Mouse (Mus musculus): ENCODE results near the gene Pak7.

Pak7 gene

DNA sequence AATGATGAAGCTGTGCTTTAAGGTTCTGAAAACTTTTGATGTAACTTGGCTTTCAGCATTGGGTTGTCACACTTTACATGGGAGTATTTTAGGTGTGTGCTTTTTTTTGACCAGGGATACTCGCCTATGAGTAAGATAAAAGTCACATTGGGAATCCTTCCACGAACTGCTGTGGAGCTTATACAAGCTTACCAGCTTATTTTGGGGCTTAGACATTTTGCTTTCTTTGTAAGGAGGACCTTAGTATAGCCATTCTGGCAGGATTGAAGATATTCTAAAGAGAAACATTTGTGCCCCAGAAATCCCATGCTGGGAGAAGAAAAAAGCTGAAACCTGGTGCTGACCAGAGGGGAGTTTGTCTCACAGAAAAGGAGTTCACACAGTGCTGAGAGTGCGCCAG is 212.7 kb downstream of the Pak7 start:
- no peak for DNase-seq (ENCODE audit: low spot score in 2 of 2)

DNA sequence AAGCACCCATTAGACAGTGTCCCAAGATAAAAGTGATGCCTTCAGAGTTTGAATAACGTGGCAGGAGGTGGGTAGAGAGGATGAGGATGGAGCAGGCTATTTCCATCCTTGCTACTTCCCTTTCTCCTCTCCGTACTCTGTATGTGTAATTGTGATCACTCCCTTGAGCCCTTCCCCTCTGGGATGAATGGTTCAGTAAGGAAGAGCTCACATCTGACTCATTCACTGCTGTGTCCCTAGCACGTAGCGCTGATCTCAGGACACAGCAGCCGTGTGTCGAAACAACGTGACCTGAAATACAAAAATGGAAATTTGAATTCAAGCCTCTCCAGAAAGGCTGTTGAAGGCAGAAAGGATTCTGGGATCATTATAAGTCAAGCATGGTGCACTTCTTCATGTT is 237.0 kb downstream of the Pak7 start:
- DNase-seq (ENCODE audit: low spot score in 2 of 2) = no peak

DNA sequence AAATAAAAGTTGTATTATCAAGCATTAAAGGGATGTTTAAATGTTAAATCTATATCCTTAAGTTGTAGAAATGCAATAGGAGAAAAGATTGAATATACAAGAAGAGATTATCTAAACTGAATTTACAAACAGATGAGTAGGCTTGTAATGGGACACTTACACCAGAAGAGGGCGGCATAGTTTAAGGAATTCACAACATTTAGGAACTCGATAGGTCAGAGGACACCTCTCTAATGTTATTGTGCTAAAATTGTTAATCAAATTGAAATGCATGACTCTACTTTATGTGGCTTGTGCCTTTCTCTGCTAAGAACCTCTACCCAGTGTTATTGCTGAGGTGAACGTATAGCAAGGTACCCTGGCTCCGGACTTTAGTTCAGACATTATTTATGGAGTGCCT is 238.2 kb downstream of the Pak7 start:
- no peak for DNase-seq (ENCODE audit: low spot score in 2 of 2)

DNA sequence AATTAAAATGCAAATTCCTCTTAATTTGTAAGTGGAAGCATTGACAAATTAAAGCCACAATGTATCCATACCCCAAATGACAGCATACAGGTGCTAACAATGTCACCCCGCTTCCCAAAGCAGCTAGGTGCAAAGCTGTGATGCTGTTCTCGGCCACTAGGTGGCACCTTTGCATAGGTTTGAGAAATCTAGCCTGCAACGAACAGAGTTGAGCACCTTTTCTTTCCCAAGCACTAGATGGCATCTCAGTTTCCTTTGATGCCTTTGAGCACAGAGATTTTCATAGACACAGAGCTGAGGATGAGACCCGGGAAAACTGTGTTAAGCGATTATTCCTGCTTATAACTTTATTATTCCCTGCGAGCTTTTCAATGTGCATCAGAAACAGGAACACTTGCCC is 238.8 kb downstream of the Pak7 start:
- peak in 1 of 2 experiments; percentile 2 for DNase-seq (ENCODE audit: low spot score in 2 of 2)

DNA sequence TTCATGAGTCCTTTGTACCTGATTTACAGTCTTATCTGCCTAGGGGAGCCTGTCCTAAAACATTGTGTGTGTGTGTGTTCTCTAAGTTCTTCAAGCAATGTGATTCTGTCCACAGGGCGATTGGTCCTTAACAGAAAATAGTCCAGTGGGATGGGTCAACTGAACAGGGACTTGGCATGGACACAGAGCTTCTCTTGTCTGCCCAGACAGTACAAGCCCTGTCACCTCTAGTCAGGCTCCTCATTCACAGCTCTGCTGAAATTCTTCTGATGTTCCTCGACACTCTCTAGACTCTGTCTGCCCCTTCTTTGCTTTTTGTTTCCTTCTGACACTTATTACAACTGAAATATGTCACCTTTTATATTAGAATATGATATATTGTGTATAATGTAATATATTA is 247.0 kb downstream of the Pak7 start:
- no peak for DNase-seq (ENCODE audit: low spot score in 2 of 2)

DNA sequence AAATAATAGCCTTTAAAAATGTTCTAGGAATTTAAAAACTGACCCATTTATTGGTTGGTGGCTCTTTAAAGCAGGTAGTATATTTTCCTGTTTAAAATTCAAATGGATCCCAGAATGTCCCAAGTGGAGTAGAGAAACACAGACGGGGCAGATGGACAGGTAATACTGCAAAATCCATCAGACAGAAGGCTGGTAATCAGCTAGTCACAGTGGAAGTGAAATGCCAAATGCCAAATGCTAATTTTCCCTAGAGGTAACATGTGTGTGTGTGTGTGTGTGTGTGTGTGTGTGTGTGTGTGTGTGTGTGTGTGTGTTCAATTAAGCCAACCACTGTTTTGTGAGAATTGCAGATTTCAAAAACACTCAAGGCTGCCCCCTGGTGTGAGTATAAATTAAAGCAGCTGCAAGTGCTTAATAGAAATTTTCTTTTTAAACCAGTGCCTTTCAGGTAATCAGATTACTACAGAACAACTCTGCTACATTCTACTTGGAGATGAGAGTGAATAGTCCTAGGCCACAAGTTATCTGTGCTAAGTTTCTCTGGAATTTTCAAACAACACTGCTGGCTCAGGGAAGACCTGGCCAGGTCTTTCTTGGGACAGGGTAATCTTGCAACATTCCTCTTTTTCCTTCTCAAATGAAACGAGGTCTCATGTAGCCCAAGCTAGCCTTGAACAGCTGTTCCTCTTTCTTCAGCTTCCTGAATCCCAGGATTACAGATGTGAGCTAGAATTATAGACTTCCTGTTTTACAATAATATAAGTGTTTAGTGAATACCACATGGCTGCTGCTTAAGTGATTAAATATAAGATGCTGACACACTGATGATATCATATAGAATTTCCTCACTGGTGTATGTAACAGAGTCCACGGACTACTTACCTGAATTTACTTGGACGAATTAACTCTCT is 248.4 kb downstream of the Pak7 start:
- DNase-seq (ENCODE audit: low spot score in 2 of 2) = no peak

DNA sequence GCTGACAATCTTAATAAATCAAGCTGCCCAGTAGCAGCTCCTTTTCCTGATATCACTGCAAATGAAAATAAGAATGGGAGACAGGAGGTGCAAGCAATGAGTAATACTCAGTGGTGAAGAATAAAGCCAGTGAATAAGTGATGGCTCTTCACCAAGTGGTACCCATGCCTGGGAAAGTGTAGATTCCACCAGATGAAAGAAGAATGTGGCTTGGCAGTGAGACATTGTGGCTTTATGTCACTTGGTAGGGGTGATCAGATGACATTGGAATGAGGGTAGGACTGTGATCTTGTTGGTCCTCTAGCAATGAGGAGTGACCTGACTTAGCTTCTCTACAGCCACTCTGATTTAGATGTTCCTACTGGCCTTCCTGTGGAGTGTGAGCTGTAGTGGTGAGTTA is 249.3 kb downstream of the Pak7 start:
- DNase-seq (ENCODE audit: low spot score in 2 of 2) = no peak

DNA sequence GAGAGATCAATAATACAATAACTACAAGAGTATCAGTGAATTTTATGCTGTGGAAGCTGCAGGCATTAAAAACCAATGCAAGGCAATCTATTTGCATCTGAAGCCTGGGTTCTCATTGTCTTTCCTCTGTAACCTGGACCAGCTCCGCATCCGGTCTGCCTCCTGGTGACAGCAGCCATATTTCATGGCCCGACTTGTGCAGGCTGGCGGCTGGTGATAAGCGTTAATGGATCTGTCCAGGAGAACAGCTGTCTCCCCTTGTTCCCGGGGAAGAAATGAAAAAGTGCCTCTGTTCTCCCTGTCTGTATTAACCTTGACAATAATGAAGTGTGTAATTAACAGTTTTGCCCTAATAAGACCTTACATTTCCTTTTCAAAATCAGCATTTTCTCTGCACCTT is 265.9 kb downstream of the Pak7 start:
- DNase-seq (ENCODE audit: low spot score in 2 of 2) = no peak

DNA sequence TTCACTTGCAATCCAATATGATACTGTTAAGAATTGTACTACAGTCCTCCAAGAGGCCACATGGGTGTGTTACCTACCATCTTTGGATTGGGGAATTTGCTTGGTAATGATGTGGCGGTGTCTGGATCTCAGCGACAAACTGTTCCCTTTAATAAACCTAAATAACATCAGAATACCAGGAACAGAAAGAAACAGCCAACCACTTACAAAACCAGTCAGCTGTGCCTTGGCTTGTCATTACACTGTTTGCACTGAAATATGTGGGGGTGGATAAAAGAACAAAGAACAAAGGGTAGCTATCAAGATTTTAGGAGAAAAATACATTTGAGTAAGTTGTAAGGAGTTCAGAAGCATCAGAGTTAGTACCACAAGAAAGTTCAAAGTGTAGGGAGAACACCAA is 269.8 kb downstream of the Pak7 start:
- no peak for DNase-seq (ENCODE audit: low spot score in 2 of 2)

DNA sequence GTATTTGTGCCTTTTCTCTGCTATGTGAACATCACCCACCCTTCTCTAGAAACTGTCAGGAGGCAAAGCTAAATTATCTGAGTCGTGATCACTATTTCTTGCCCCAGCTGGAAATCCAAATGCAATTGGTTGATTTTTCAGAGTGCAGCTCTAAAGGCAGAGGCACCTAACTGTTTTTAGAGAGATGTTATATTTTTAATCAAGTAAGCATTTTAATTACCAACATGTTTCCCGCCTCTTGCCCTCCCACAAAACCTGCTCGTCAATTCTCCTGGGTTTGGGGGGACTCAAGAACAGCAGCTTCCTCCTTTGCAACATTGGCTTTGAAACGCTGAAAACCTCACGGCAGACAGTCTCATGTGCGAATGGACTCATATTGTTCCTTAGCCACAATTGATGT is 274.4 kb downstream of the Pak7 start:
- no peak for DNase-seq (ENCODE audit: low spot score in 2 of 2)

DNA sequence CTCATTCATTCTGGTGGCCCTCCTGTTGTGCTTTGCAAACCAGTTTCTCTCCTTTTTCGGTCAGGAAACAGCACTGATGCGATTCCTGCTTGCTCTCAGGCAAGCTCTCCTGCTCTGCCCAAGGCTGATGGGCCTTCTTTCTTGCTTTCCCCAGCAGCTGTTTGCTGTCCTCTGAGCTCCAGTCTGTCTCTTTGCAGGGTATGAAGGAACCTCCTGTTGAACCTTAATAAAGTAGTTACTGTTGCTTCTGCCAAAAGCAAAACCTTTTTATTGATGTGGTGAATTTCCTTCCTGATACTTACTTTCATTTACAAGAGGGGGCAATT is 278.8 kb downstream of the Pak7 start:
- DNase-seq (ENCODE audit: low spot score in 2 of 2) = no peak

DNA sequence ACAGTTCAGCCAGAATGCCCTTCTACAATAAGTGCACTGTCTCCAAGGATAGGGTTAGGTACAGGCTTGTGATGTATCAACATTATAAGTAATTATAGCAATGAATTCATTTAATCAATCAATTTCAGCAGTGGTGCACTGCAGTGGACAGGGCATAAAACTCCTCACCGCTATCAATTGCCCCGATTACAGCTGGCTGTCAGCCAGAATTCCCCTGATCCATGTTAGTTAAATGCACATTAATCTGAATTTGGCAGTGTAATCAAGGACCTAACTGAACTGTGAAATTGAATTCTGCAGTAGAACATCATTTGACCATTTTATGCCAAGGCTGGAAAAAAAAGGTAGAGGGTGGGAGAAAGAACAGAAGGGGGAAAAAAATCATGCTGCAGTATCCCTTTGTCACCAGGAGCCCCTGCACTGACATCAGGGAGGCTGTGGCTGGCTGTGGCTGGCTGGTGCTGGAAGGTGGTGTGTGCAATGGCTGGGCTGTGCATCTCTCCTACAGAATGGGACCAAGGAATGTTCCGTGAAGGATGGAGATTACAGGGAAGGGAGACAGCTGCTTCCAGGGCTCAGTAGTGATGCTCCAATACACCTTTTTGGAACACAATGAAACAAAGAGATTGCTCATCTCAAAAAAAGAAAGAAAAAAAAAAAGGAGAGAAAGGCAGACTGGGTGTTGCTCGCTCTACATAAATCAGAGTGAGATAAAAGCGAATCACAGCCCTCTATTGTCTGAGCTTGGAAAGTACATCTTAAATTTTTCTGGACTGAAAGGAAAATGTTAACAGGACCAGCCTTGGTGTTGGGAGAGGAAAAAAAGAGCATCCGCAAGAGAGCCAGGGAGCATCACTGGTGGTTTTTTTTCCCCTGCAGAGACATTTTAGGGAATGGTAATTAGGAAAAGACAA is 279.4 kb downstream of the Pak7 start:
- DNase-seq (ENCODE audit: low spot score in 2 of 2) = no peak

DNA sequence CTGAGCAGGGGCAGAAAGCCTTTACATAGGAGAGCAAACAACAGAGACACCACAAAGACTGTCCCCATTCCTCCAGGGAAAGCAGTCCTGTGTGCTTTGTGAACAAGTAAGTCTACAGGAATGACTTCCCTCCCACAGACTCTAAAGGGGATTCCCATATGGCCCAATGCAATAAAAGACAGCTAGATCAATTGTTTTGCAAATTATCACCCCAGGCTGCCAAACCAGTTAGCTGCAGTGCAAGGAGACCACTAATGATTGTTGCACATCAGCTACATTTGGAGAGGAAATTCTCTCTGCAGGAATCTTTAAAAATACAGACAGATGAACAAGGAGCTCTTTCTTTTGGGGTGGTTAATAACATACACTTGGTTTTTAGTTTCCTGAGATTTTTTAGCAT is 280.2 kb downstream of the Pak7 start:
- no peak for DNase-seq (ENCODE audit: low spot score in 2 of 2)

DNA sequence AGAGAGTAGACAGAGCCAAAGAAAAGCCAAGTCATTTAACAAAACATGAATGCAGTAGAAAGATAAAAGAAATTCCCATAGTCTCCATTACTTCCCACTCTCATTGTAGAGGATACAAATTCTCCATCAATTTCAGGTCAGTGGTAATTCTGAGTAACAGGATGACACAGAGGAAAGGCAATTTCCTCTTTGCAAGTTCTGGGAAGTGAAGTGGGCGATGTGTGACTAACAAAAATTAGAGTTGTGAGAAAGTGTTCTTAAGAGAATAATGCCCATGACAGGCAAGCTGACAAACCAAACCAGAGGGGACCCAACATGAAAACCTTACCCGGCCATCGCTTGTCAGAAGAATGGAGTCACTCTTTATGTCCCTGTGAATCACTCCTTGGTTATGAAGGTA is 290.6 kb downstream of the Pak7 start:
- no peak for DNase-seq (ENCODE audit: low spot score in 2 of 2)

DNA sequence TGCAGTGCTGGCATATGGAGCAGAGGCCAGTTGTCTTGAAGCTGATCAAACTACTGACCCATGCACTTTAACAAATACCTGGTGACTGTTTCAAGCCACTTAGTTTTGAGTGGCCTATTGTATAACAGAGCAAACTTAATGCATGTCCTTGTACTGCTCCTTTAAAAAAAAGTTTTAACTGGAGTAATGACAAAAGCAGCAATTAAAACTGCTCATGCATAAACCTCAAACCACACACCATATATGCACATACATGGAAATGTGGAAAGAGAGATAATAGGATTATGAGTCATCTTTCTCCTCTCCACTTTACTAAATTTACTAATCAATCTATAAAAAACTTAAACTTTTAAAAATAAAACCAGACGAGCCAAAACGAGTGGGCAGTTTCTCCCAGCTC is 291.8 kb downstream of the Pak7 start:
- DNase-seq (ENCODE audit: low spot score in 2 of 2) = no peak

DNA sequence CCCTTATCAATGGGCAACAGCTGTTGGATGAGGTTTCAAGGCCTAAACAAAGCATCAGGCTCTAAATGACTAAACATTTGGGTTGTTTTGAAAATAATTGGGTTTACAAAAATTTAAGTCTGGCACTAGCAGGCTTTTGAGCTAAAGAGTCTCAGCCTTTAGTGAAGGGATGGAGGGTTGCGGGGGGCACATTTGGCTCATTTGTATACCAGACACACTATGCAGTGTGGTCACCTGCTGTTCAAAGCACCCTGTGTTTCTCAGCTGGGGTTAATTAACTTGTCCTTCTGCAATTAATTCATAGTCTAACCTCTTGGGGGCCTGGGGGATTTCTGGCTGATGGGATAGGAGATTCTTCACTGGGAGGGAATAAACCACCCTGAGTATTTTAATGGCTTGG is 323.4 kb downstream of the Pak7 start:
- no peak for DNase-seq (ENCODE audit: low spot score in 2 of 2)

DNA sequence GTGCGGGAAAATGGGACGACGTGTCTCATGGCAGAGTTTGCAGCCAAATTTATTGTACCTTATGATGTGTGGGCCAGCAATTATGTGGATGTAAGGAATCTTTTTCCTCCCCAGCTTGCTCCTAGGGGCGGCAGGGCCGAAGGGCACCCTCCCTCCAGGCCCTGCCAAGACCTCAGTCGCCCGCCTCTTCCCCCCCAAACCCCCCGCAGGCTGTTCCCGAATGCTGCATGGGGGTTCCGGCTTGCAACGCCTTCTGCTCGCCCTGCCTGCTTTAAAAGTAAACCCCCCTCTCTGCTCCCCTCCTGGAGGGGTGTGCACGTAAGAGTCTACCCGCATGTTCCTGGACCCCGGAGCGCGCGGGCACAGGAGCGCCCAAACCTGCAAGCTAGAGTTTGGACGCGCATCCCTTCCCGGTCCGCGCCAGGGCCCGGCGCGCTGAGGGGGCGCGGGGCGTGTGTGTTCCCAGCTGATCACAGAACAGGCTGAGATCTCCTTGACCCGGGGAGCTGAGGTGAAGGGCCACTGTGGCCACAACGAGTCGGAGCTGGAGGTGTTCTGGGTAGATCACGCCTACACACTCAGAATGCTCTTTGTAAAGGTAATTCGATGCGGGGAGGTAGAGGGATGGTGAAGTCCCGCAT is 328.6 kb downstream of the Pak7 start:
- no peak for DNase-seq (ENCODE audit: low spot score in 2 of 2)

DNA sequence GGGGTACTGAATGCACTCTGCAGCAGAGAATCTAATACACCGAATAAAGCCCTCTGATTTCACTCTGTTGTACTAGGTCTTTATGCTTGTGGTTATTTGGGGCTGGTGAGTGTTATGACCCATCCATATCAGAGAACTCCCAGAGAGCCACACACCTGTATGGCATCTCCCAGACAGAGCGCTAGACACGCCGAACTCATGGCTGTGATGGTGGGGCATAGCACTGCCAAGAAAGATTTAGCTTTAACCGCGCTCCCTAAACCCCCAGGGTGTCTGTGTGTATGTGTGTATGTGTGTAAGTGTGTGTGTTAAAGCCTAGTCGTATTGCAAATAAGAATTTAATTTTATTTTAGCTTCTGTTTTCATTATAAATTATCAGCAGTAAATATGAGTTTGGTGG is 329.4 kb downstream of the Pak7 start:
- no peak for DNase-seq (ENCODE audit: low spot score in 2 of 2)

DNA sequence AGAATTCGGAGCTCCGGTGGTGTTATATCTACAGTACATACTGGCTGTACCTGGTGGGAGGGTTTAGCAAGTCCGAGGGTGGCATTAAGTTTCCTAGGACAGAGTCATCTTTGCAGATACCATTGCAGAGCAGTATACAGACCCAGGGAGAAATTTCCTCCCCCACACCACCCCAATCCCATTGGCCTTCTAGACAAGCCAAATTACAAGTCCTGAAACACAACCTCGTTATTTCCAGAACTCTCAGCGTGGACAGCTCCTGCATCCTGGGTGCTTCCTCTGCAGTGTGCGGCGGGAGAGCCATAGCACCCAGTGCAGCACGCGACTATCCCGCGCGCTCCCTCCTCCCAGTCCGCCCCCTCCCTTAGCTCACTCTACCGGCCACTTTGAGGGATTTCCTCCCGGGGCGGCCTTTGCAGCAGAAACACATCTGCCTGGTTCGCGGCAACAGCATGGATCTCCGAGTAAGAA is 329.9 kb downstream of the Pak7 start:
- no peak for DNase-seq (ENCODE audit: low spot score in 2 of 2)

DNA sequence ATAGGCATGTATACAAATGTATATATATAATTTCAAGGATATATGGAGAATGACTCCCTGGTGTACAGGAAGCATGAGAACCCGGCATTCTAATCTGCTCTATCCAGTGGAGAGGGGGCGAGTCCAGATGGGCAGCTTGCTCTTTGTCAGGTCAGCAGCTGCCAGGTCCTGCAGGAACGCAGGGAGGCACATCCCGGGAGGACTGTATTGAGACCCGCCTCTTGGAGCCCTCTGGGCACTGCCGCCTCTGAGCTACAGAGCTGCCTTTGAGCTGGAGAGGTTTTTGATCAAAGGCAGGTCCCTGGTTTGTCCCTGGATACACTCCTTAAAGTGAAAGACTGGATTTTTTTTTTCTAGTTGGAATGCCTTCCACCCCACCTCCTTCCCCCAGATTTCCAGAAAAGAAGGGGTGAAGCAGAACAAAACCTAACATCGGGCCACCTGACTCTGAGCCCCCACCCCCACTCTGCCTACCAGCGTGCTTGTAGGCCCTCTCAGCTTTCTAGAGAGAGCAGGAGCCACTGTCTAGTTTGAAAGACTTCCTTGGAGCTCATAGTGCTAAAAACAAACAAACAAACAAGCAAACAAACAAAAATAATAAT is 336.0 kb downstream of the Pak7 start, which contains the start of gene Lamp5:
Gene Lamp5, plus strand, starts transcription at position 552 of the 602 bp plus-strand sequence.
- no peak for DNase-seq (ENCODE audit: low spot score in 2 of 2)

DNA sequence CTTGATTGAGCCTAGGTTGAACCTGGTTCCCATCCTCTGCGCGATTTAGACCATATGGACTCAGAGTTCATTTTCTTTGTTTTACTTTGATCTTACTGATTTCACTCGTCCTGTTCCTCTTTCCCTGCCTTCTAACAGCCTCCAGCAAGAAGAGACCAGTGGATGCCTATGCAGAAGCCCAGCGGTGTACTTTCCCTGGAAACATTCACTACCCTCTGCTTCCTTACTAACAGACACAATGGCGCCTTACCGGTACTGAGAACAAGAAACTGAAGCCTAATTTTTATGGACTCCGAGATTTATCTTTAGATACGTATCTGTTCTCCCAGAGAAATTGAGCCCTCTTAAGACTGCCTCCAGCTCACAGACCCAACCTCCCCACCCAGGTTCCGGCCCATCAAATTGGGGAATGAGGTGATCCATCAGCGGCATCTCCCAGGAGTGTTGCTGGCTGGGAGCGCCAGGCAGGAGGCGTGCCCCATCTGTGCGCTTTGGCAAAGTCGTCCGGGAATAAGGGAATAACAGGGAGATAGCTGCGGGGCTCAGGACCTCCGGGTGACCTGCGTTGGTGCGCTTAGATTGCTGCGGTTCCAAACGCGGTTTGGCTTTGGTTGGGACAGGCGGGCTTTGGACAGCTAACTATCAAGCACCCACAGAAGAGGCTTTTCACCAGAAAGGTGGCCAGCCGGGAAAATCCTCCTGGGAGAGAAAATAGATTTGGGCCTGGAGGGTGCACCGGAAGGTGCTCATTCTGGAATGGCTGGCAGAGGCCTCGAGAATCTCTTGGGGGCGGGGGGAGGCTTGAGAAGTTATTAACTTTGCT is 336.8 kb downstream of the Pak7 start:
- DNase-seq (ENCODE audit: low spot score in 2 of 2) = no peak

Measured in spleen, postnatal 36 days (tissue).